Mouse (Mus musculus): ENCODE results near the gene Eif2ak4. TPM values are rescaled to one million over a fixed set of nuclear protein-coding genes. Genes with fewer than 3 reads are reported as not detected.

Gene Eif2ak4
- polyA plus RNA-seq, 1 experiment from 2014 or later = 10.4 TPM

- no peak overlapping the region for H3K9ac ChIP-seq (replicated peaks; ENCODE audit: low read depth, low read length)
- 49% methylated on average over 12 of the region's 12 CpGs for WGBS
- H3K27me3 ChIP-seq (ENCODE audit: control insufficient read depth, insufficient read depth, low read length) = no peaks in the 10 kb centered on the region
- H3K4me1 ChIP-seq (ENCODE audit: control insufficient read depth, insufficient read depth, low read length) = no peaks in the 10 kb centered on the region
- H3K4me3 ChIP-seq (ENCODE audit: low read depth, low read length) = no peak overlapping the region
- H3K9me3 ChIP-seq (ENCODE audit: control insufficient read depth, low read length) = no peaks in the 10 kb centered on the region
- H3K27ac ChIP-seq (ENCODE audit: low read depth, low read length) = no peak overlapping the region
- ATAC-seq (ENCODE audit: low read depth) = no peak
- no peak overlapping the region for H3K4me2 ChIP-seq (ENCODE audit: low read depth, low read length)
- H3K36me3 ChIP-seq (ENCODE audit: control insufficient read depth, insufficient read depth, low read length) = no peaks in the 10 kb centered on the region
These were observed 102.0 kb downstream of the Eif2ak4 start for GRCm38 (mm10) chr2:118490241-118491091.

- H3K27me3 ChIP-seq (ENCODE audit: control insufficient read depth, insufficient read depth, low read length) = no peaks in the 10 kb centered on the region
- no peaks in the 10 kb centered on the region for H3K4me1 ChIP-seq (ENCODE audit: control insufficient read depth, insufficient read depth, low read length)
- no peaks in the 10 kb centered on the region for H3K9me3 ChIP-seq (ENCODE audit: control insufficient read depth, low read length)
- no peak overlapping the region for H3K4me2 ChIP-seq (ENCODE audit: low read depth, low read length)
- H3K9ac ChIP-seq (replicated peaks; ENCODE audit: low read depth, low read length) = no peak overlapping the region
- H3K36me3 ChIP-seq (ENCODE audit: control insufficient read depth, insufficient read depth, low read length) = no peaks in the 10 kb centered on the region
- WGBS = 52% methylated on average over 5 of the region's 5 CpGs
- no peak overlapping the region for H3K27ac ChIP-seq (ENCODE audit: low read depth, low read length)
- H3K4me3 ChIP-seq (ENCODE audit: low read depth, low read length) = no peak overlapping the region
- peak; percentile 52; the same call in 1 of the 2 replicates for ATAC-seq (ENCODE audit: low read depth)
These were observed 102.9 kb downstream of the Eif2ak4 start for GRCm38 (mm10) chr2:118491281-118491731.

- no peak overlapping the region for H3K4me3 ChIP-seq (ENCODE audit: low read depth, low read length)
- no peak overlapping the region for H3K4me2 ChIP-seq (ENCODE audit: low read depth, low read length)
- H3K27me3 ChIP-seq (ENCODE audit: control insufficient read depth, insufficient read depth, low read length) = no peaks in the 10 kb centered on the region
- H3K27ac ChIP-seq (ENCODE audit: low read depth, low read length) = no peak overlapping the region
- WGBS = 86% methylated on average over 4 of the region's 4 CpGs
- no peaks in the 10 kb centered on the region for H3K36me3 ChIP-seq (ENCODE audit: control insufficient read depth, insufficient read depth, low read length)
- ATAC-seq (ENCODE audit: low read depth) = no peak
- H3K4me1 ChIP-seq (ENCODE audit: control insufficient read depth, insufficient read depth, low read length) = no peaks in the 10 kb centered on the region
- no peak overlapping the region for H3K9ac ChIP-seq (replicated peaks; ENCODE audit: low read depth, low read length)
- H3K9me3 ChIP-seq (ENCODE audit: control insufficient read depth, low read length) = no peaks in the 10 kb centered on the region
These were observed 103.5 kb downstream of the Eif2ak4 start for GRCm38 (mm10) chr2:118491741-118492395.

- no peak overlapping the region for H3K4me3 ChIP-seq (ENCODE audit: low read depth, low read length)
- 78% methylated on average over 9 of the region's 9 CpGs for WGBS
- H3K27ac ChIP-seq (ENCODE audit: low read depth, low read length) = no peak overlapping the region
- no peaks in the 10 kb centered on the region for H3K27me3 ChIP-seq (ENCODE audit: control insufficient read depth, insufficient read depth, low read length)
- no peaks in the 10 kb centered on the region for H3K9me3 ChIP-seq (ENCODE audit: control insufficient read depth, low read length)
- no peak overlapping the region for H3K4me2 ChIP-seq (ENCODE audit: low read depth, low read length)
- no peaks in the 10 kb centered on the region for H3K36me3 ChIP-seq (ENCODE audit: control insufficient read depth, insufficient read depth, low read length)
- H3K9ac ChIP-seq (replicated peaks; ENCODE audit: low read depth, low read length) = no peak overlapping the region
- H3K4me1 ChIP-seq (ENCODE audit: control insufficient read depth, insufficient read depth, low read length) = no peaks in the 10 kb centered on the region
- no peak for ATAC-seq (ENCODE audit: low read depth)
These were observed 106.6 kb downstream of the Eif2ak4 start for GRCm38 (mm10) chr2:118495024-118495423.

GRCm38 (mm10) chr2:118497890-118498289, 109.5 kb downstream of the Eif2ak4 start:
- ATAC-seq (ENCODE audit: low read depth) = no peak
- H3K27me3 ChIP-seq (ENCODE audit: control insufficient read depth, insufficient read depth, low read length) = no peaks in the 10 kb centered on the region
- WGBS = 85% methylated on average over 5 of the region's 5 CpGs

GRCm38 (mm10) chr2:118498476-118498875, 110.1 kb downstream of the Eif2ak4 start:
- H3K27me3 ChIP-seq (ENCODE audit: control insufficient read depth, insufficient read depth, low read length) = no peaks in the 10 kb centered on the region
- no peak overlapping the region for H3K9ac ChIP-seq (replicated peaks; ENCODE audit: low read depth, low read length)
- no peak overlapping the region for H3K4me2 ChIP-seq (ENCODE audit: low read depth, low read length)
- no peak overlapping the region for H3K4me3 ChIP-seq (ENCODE audit: low read depth, low read length)
- H3K4me1 ChIP-seq (ENCODE audit: control insufficient read depth, insufficient read depth, low read length) = no peaks in the 10 kb centered on the region
- WGBS = 83% methylated on average over 6 of the region's 6 CpGs
- H3K27ac ChIP-seq (ENCODE audit: low read depth, low read length) = no peak overlapping the region
- H3K36me3 ChIP-seq (ENCODE audit: control insufficient read depth, insufficient read depth, low read length) = no peaks in the 10 kb centered on the region
- ATAC-seq (ENCODE audit: low read depth) = no peak
- no peaks in the 10 kb centered on the region for H3K9me3 ChIP-seq (ENCODE audit: control insufficient read depth, low read length)

More at GRCm38 (mm10) chr2:118497890-118498289, 109.5 kb downstream of the Eif2ak4 start:
- H3K27ac ChIP-seq (ENCODE audit: low read depth, low read length) = no peak overlapping the region
- no peak overlapping the region for H3K4me2 ChIP-seq (ENCODE audit: low read depth, low read length)
- H3K9ac ChIP-seq (replicated peaks; ENCODE audit: low read depth, low read length) = no peak overlapping the region
- no peaks in the 10 kb centered on the region for H3K36me3 ChIP-seq (ENCODE audit: control insufficient read depth, insufficient read depth, low read length)
- no peaks in the 10 kb centered on the region for H3K4me1 ChIP-seq (ENCODE audit: control insufficient read depth, insufficient read depth, low read length)
- H3K9me3 ChIP-seq (ENCODE audit: control insufficient read depth, low read length) = no peaks in the 10 kb centered on the region
- H3K4me3 ChIP-seq (ENCODE audit: low read depth, low read length) = no peak overlapping the region

- Histone ChIP-seq H3K9me3 (ENCODE audit: control insufficient read depth, low read length) (no peaks in the 10 kb centered on the region), H3K27me3 (ENCODE audit: control insufficient read depth, insufficient read depth, low read length) (no peaks in the 10 kb centered on the region), H3K36me3 (ENCODE audit: control insufficient read depth, insufficient read depth, low read length) (no peaks in the 10 kb centered on the region), H3K4me3 (ENCODE audit: low read depth, low read length) (no peak overlapping the region), H3K4me1 (ENCODE audit: control insufficient read depth, insufficient read depth, low read length) (no peaks in the 10 kb centered on the region), H3K27ac (ENCODE audit: low read depth, low read length) (no peak overlapping the region), H3K9ac (replicated peaks; ENCODE audit: low read depth, low read length) (no peak overlapping the region), H3K4me2 (ENCODE audit: low read depth, low read length) (no peak overlapping the region)
- peak; percentile 73; the same call in 1 of the 2 replicates for ATAC-seq (ENCODE audit: low read depth)
- whole genome bisulfite sequencing = 35% methylated on average over 20 of the region's 20 CpGs
These were observed 110.9 kb downstream of the Eif2ak4 start for GRCm38 (mm10) chr2:118499135-118499961.

- no peak overlapping the region for H3K4me2 ChIP-seq (ENCODE audit: low read depth, low read length)
- 95% methylated on average over 2 of the region's 2 CpGs for WGBS
- no peaks in the 10 kb centered on the region for H3K27me3 ChIP-seq (ENCODE audit: control insufficient read depth, insufficient read depth, low read length)
- no peaks in the 10 kb centered on the region for H3K4me1 ChIP-seq (ENCODE audit: control insufficient read depth, insufficient read depth, low read length)
- no peak overlapping the region for H3K9ac ChIP-seq (replicated peaks; ENCODE audit: low read depth, low read length)
- ATAC-seq (ENCODE audit: low read depth) = no peak
- H3K4me3 ChIP-seq (ENCODE audit: low read depth, low read length) = no peak overlapping the region
- H3K36me3 ChIP-seq (ENCODE audit: control insufficient read depth, insufficient read depth, low read length) = no peaks in the 10 kb centered on the region
- H3K27ac ChIP-seq (ENCODE audit: low read depth, low read length) = no peak overlapping the region
- H3K9me3 ChIP-seq (ENCODE audit: control insufficient read depth, low read length) = no peaks in the 10 kb centered on the region
These were observed 111.8 kb downstream of the Eif2ak4 start for GRCm38 (mm10) chr2:118500191-118500590.
